Mouse (Mus musculus) Patski (cell line): ENCODE measurements around the gene Colec11. TPM values are rescaled to one million over a fixed set of nuclear protein-coding genes. Genes with fewer than 3 reads are reported as not detected.

ENCODE experiments used
- ATAC-seq: fragments of 100-300 bp; one replicate; pipeline ENCODE4 v1.8.0; 2021
- CTCF ChIA-PET: fragments of 350-600 bp; sonication (Branson Sonifier 250); formaldehyde crosslinking; loops from one replicate; lab custom pipeline; 2022; ENCODE audit warnings: inconsistent platforms; lab: Charles Lee
- POLR2A ChIA-PET: fragments of 350-600 bp; sonication (Branson Sonifier 250); formaldehyde crosslinking; loops from one replicate; lab custom pipeline; 2022; ENCODE audit warnings: antibody characterized with exemption, inconsistent platforms; lab: Charles Lee
- DNase-seq: peaks from one replicate; pipeline ENCODE4 v3.0.0-alpha.2; 2011; ENCODE audit warnings: low read depth, low spot score
- H3K27me3 ChIP-seq: fragments of 371-371 bp; one replicate; pipeline ENCODE4 v1.5.1; 2021
- CTCF ChIP-seq: fragments of 100-300 bp; IDR thresholded peaks from one replicate; pipeline ENCODE4 v1.5.1; 2021
- in situ Hi-C: fragments of 300-500 bp; cut with MboI; formaldehyde crosslinking; loops from 3 replicates; pipeline ENCODE4 v1.11.1; 2018; ENCODE audit warnings: low pct_unique_long_range_greater_than_20kb, mixed read lengths
- polyA plus RNA-seq: library from polyadenylated mRNA; unstranded; gene quantifications from one replicate; pipeline ENCODE4 v1.2.3, GENCODE M21; 2021

Gene Colec11
- polyA plus RNA-seq, 1 experiment from 2014 or later, result 0.06 TPM

DNA sequence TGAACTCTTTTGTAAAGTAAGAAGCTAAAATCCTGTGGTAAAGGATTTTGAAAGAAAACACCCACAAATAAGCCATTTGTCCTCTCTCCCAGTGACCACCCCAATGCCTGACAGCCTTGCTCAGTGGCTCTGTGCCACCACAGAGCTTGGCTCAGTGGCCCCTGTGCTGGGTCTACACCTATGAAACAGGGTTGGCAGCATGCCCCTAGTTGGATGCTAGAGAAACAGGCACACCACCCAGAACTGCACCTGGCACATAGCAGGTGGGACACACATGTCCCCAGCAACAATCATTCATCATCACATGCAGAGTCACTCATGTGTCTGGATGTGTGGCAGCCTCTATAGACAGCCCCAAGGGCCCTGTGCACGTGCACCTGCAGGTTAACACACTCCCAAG is 19.7 kb downstream of the Colec11 start:
- ChIA-PET CTCF (no interaction called here), POLR2A (interaction anchor here (0.7 kb wide), 1 partner anchor 108 kb away, joined by 6 read pairs; no protein-coding TSS in a partner anchor)
- in situ Hi-C loops, result no loop called here
- no peak for ATAC-seq
- peaks cover 36% of the 10 kb centered on the region for H3K27me3 ChIP-seq
- TF ChIP-seq CTCF, result no peak
- no peak for DNase-seq

DNA sequence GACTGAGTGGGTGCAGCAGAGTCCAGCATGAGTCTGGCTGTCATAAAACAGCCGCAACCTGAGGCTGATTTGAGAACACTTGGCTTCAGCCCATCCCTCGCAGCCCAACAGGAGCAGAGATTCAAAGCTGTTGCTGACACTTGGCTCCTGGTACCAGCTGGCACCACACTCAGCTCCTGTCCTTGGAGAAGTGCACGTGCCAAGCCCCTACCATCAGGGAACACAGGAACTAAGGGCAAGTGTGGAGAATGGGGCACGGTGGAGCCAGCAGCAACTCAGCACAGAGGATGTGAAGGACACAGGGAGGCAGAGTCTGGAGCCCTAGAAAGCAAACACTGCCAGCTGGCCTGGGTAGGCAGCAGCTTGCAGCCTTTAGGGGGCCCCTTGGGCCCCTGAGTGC is 20.9 kb downstream of the Colec11 start:
- TF ChIP-seq CTCF, result no peak
- ChIA-PET POLR2A (no interaction called here), CTCF (no interaction called here)
- ATAC-seq (no peak), DNase-seq (no peak)
- H3K27me3 ChIP-seq, result peaks cover 27% of the 10 kb centered on the region
- in situ Hi-C loops, result no loop called here

DNA sequence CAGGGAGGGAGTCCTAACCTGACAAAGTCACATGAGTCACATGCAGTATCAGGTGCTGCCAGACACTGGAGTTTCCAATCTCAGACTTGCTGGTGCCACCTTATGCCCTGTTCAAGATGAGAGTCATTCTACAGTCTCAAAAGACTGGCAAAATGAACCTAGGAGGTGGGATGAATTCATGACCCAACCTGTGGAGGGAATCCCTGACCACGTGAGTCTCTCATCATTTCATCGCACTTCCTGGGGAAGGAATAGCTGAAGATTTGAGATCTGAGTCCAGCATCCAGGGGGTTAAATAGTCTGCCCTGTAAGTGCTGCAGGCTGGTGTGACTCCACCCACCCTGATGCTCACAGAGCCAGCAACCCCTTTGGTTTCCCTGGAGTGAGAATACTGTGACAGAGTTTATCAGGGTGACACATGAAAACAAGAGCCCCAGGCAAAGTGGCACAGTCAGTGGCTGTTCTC is 24.6 kb downstream of the Colec11 start:
- ATAC-seq (no peak), DNase-seq (no peak)
- in situ Hi-C loops, result loop anchor here (10.0 to 25.0 kb wide), 2 partner anchors 539 to 1286 kb away; no protein-coding TSS in a partner anchor
- CTCF ChIA-PET, result no interaction called here
- no peak for TF ChIP-seq CTCF
- POLR2A ChIA-PET, result no interaction called here
- peaks cover 28% of the 10 kb centered on the region for H3K27me3 ChIP-seq

DNA sequence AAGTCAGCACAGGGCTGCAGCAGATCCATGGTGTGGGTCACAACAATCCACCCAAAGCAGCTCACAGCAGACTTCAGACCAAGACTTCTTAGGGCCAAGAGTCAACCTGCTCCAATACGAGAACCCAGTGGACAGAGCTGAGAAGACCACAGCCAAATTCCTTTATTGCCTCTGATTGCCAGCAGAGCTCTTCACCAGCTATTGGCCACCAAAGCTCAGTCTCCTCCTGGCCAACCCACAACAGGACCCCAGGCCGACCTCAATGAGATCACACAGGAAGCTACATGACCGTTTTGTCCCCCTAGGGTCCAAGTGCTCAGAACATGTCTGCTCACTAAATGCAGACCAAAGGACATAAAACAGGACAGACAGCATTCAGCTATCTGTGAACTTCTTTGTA is 25.1 kb downstream of the Colec11 start:
- no peak for TF ChIP-seq CTCF
- in situ Hi-C loops, result loop anchor here (10.0 to 25.0 kb wide), 2 partner anchors 539 to 1287 kb away; no protein-coding TSS in a partner anchor
- DNase-seq (no peak), ATAC-seq (no peak)
- CTCF ChIA-PET, result no interaction called here
- peaks cover 28% of the 10 kb centered on the region for H3K27me3 ChIP-seq
- POLR2A ChIA-PET, result no interaction called here

GRCm38 (mm10) chr12:28597699-28598098 is 25.5 kb downstream of the Colec11 start:
- POLR2A ChIA-PET, result no interaction called here
- peaks cover 27% of the 10 kb centered on the region for H3K27me3 ChIP-seq
- CTCF ChIA-PET, result no interaction called here
- no peak for TF ChIP-seq CTCF
- in situ Hi-C loops, result loop anchor here (10.0 to 25.0 kb wide), 2 partner anchors 540 to 1287 kb away; no protein-coding TSS in a partner anchor
- DNase-seq (no peak), ATAC-seq (no peak)

DNA sequence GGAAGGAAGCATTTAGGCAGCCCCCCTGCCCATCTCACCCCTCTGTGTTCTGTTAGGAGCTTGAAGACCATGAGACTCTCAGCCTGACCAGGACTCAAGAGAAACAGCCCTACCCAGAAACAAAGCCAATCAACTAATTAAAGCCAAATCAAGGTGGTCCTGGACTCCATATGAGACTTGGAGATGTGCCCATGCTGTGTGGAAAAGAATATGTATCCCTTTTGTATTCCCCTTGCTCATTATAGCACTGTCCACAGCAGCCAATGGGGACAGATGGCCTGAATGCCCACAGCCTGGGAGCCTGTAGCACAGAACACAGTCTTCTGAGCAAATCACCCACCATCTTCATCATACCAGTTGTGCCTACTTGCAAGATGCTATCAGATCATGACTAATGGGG is 26.3 kb downstream of the Colec11 start:
- no peak for TF ChIP-seq CTCF
- ChIA-PET CTCF (no interaction called here), POLR2A (no interaction called here)
- ATAC-seq, result no peak
- DNase-seq, result no peak
- H3K27me3 ChIP-seq, result peaks cover 22% of the 10 kb centered on the region
- in situ Hi-C loops, result loop anchor here (10.0 to 25.0 kb wide), 2 partner anchors 540 to 1288 kb away; no protein-coding TSS in a partner anchor

DNA sequence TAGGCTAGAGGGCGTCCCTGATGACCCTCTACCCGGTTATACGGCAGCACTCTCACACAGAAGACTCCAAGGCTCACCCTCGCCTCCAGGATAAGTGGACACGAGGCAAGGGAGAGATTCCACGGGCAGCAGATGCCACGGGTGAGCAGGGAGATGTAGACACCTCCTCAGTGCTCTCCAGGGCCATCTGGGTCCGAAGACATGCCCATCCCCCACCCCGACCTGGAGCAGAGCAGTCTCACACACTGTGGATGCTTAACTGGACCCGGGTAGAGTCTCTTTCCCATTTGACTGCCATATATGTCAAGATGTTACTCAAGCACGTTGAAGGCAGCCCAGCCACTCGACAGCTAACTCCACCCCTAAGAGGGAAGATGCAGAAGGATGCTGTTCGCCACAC is 32.7 kb downstream of the Colec11 start:
- ChIA-PET CTCF (no interaction called here), POLR2A (no interaction called here)
- DNase-seq (no peak), ATAC-seq (no peak)
- in situ Hi-C loops, result loop anchor here (10.0 to 25.0 kb wide), 2 partner anchors 547 to 1294 kb away; no protein-coding TSS in a partner anchor
- peaks cover 14% of the 10 kb centered on the region for H3K27me3 ChIP-seq
- TF ChIP-seq CTCF, result no peak

GRCm38 (mm10) chr12:28589090-28589868 is 33.9 kb downstream of the Colec11 start:
- TF ChIP-seq CTCF, result peak; percentile 93
- ChIA-PET CTCF (no interaction called here), POLR2A (no interaction called here)
- in situ Hi-C loops, result loop anchor here (25.0 kb wide), 1 partner anchor 548 kb away; no protein-coding TSS in a partner anchor
- H3K27me3 ChIP-seq, result peaks cover 9% of the 10 kb centered on the region
- ATAC-seq (peak; percentile 96), DNase-seq (peak; percentile 42)

DNA sequence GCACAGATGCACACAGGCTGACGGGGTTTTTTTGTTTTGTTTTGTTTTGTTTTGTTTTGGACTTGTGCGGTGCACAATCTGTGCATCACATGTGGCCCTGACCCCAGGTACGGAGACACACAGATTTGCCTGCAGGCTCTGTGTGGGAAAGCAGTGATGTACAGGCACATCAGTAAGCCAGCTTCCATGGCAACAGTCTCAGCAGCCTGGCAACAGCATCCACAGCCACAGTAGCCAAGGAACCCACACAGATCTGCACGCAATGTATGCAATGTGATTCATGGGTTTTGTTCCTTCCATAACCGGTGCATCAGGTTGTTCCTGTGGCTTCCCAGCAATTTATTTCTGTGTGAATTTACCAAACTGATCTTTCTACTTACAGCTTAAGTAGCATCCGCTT is 35.2 kb downstream of the Colec11 start:
- in situ Hi-C loops, result loop anchor here (25.0 kb wide), 1 partner anchor 549 kb away; no protein-coding TSS in a partner anchor
- DNase-seq (no peak), ATAC-seq (no peak)
- ChIA-PET CTCF (no interaction called here), POLR2A (no interaction called here)
- no peak for TF ChIP-seq CTCF
- peaks cover 9% of the 10 kb centered on the region for H3K27me3 ChIP-seq

- no peak for TF ChIP-seq CTCF
- no peak for DNase-seq
- no peak for ATAC-seq
- H3K27me3 ChIP-seq, result no peaks in the 10 kb centered on the region
- POLR2A ChIA-PET, result interaction anchor here (0.7 kb wide), 2 partner anchors 477 to 871 kb away, joined by 7 read pairs; no protein-coding TSS in a partner anchor
- CTCF ChIA-PET, result no interaction called here
- in situ Hi-C loops, result loop anchor here (25.0 kb wide), 1 partner anchor 553 kb away; no protein-coding TSS in a partner anchor
These were observed 39.1 kb downstream of the Colec11 start for GRCm38 (mm10) chr12:28584036-28584435.

DNA sequence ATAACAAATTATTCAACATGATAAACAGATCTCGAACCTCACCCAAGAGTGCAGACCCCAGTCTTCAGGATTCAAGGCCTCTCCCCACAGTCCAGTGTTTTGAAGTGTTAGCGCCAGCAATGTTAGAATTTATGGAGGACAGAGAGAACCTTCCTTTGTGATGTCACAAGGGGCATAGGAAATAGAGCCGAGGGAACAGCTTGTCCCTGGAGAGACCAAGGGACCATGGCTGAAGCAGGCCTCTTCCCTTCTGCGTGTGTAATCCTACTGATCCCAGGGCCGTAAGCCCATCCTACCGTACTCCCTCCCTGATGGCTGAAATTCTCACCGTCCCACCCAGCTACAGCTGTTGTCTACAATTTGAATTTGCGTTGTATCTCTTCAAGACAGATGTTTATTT is 40.8 kb downstream of the Colec11 start, which contains the start of gene Allc:
TSS of gene Allc (minus strand) at position 101 of the 400 bp plus-strand sequence.
- in situ Hi-C loops, result loop anchor here (25.0 kb wide), 1 partner anchor 555 kb away; no protein-coding TSS in a partner anchor

More for the DNA sequence above, 40.8 kb downstream of the Colec11 start, which contains the start of gene Allc:
- no peak for ATAC-seq
- CTCF ChIA-PET, result no interaction called here
- no peaks in the 10 kb centered on the region for H3K27me3 ChIP-seq
- DNase-seq, result no peak
- POLR2A ChIA-PET, result no interaction called here
- TF ChIP-seq CTCF, result no peak
